Mouse (Mus musculus): ENCODE measurements around the gene Dexi.

GRCm38 (mm10) chr16:10522811-10523210 is 20.0 kb downstream of the Dexi start:
- TF ChIP-seq CTCF (IDR thresholded peaks at IDR 0.05 in 2 of 3, conservative IDR thresholded peaks at IDR 0.05 in 1 of 3; ENCODE audit: control insufficient read depth in 1 of 3, insufficient read depth in 1 of 3, low read depth in 2 of 3, low read length in 3 of 3, poor library complexity in 1 of 3, severe bottlenecking in 1 of 3) (peak; percentile 63 to 73 (median 70)), MAFK (IDR thresholded peaks at IDR 0.05; ENCODE audit: borderline replicate concordance, low read depth, low read length) (no peak), EP300 (IDR thresholded peaks at IDR 0.05; ENCODE audit: low read depth in 1 of 2, low read length in 2 of 2) (no peak), ZC3H11A (IDR thresholded peaks at IDR 0.05; ENCODE audit: low read depth, low read length) (0 out of 2 replicates have a peak, but pooled peaks have one; percentile 3), USF1 (IDR thresholded peaks at IDR 0.05; ENCODE audit: low read depth, low read length) (no peak), JUND (IDR thresholded peaks at IDR 0.05; ENCODE audit: low read depth, low read length) (no peak), POLR2A (IDR thresholded peaks at IDR 0.05; ENCODE audit: control insufficient read depth in 1 of 2, insufficient read depth in 1 of 2, low read depth in 1 of 2, low read length in 2 of 2, poor library complexity in 1 of 2) (no peak), MAX (IDR thresholded peaks at IDR 0.05; ENCODE audit: low read length) (no peak)
